Mouse (Mus musculus) ES-E14 (cell line): ENCODE results near the gene Cers5. TPM values are rescaled to one million over a fixed set of nuclear protein-coding genes. Genes with fewer than 3 reads are reported as not detected.

Source experiments
- DNase-seq: peaks from one replicate; pipeline ENCODE4 v3.0.0-alpha.2; 2013; ENCODE audit warnings: low read depth, low spot score
- H3K27ac ChIP-seq: 2 replicates; pipeline ENCODE4 v1.5.1; 2012; ENCODE audit warnings: low read depth, mild to moderate bottlenecking, low read length, moderate library complexity, mixed read lengths; ENCODE audit not compliant: poor library complexity, insufficient read depth, severe bottlenecking
- H3K36me3 ChIP-seq: 2 replicates; pipeline ENCODE4 v1.6.1; 2012; ENCODE audit warnings: mild to moderate bottlenecking, low read length, moderate library complexity, mixed read lengths; ENCODE audit not compliant: control insufficient read depth, poor library complexity, insufficient read depth, severe bottlenecking
- H3K4me1 ChIP-seq, 2 experiments: fragments of 150-350 bp in 1 of 2; sonication (generic) in 1 of 2; 2 replicates each; pipeline ENCODE4 v1.6.1; 2012; ENCODE audit warnings: low read length in 2 of 2, mild to moderate bottlenecking in 1 of 2, mixed read lengths in 1 of 2; ENCODE audit not compliant: control insufficient read depth in 2 of 2, insufficient read depth in 2 of 2, poor library complexity in 1 of 2
- H3K4me3 ChIP-seq, 2 experiments: fragments of 150-350 bp in 1 of 2; sonication (generic) in 1 of 2; 2 replicates each; pipeline ENCODE4 v1.5.1; 2012; ENCODE audit warnings: low read length in 2 of 2, low read depth in 1 of 2, mild to moderate bottlenecking in 1 of 2, mixed read lengths in 1 of 2; ENCODE audit not compliant: insufficient read depth in 1 of 2, poor library complexity in 1 of 2, severe bottlenecking in 1 of 2
- H3K9ac ChIP-seq: 2 replicates; pipeline ENCODE4 v1.6.1; 2012; ENCODE audit warnings: low read depth, mild to moderate bottlenecking, low read length, mixed read lengths; ENCODE audit not compliant: poor library complexity, insufficient read depth, severe bottlenecking
- H3K9me3 ChIP-seq: fragments of 150-350 bp; sonication (generic); 2 replicates; pipeline ENCODE4 v1.6.1; 2012; ENCODE audit warnings: low read depth, mild to moderate bottlenecking, low read length; ENCODE audit not compliant: control insufficient read depth, insufficient read depth
- CHD2 ChIP-seq: IDR thresholded peaks from 2 replicates; pipeline ENCODE4 v1.6.1; 2014; ENCODE audit warnings: mild to moderate bottlenecking, low read depth, low read length, inconsistent platforms
- HCFC1 ChIP-seq: IDR thresholded peaks from 2 replicates; pipeline ENCODE4 v1.6.1; 2012; ENCODE audit warnings: low read length, inconsistent platforms, borderline replicate concordance; ENCODE audit not compliant: insufficient read depth
- MAFK ChIP-seq: IDR thresholded peaks from 2 replicates; pipeline ENCODE4 v1.6.1; 2014; ENCODE audit warnings: mild to moderate bottlenecking, low read depth, low read length, inconsistent platforms; ENCODE audit not compliant: insufficient read depth
- ZC3H11A ChIP-seq: IDR thresholded peaks from 2 replicates; pipeline ENCODE4 v1.6.1; 2012; ENCODE audit warnings: low read depth, mild to moderate bottlenecking, inconsistent platforms, low read length, borderline replicate concordance
- ZNF384 ChIP-seq: IDR thresholded peaks from 2 replicates; pipeline ENCODE4 v1.6.1; 2012; ENCODE audit warnings: low read depth, low read length, inconsistent platforms
- in situ Hi-C, 2 experiments: fragments of 600-800 bp; cut with MboI; formaldehyde crosslinking; loops; one replicate each; pipeline ENCODE4 v1.15.1; 2025; ENCODE audit warnings: low sequenced_read_pairs in 2 of 2, inconsistent platforms in 1 of 2; ENCODE audit not compliant: unreplicated experiment in 2 of 2
- total RNA-seq: library from RNA; depleted of rRNA; stranded (reverse); fragments of 300-350 nt; gene quantifications from 2 replicates; pipeline ENCODE4 v1.2.3, GENCODE M21; 2012

The Cers5 gene
- total RNA-seq, 1 experiment = 126 TPM

GRCm38 (mm10) chr15:99796735-99797134, 24.1 kb upstream of the Cers5 start:
- H3K36me3 ChIP-seq = peaks cover 24% of the 10 kb centered on the region; the same call in 1 of the 2 replicates
- TF ChIP-seq CHD2 (no peak), HCFC1 (no peak), ZC3H11A (no peak), MAFK (no peak), ZNF384 (no peak)
- H3K9ac ChIP-seq = no peak overlapping the region
- no peak overlapping the region for H3K27ac ChIP-seq
- in situ Hi-C loops = no loop called here
- no peak overlapping the region for H3K4me3 ChIP-seq
- no peak for DNase-seq
- H3K9me3 ChIP-seq = no peaks in the 10 kb centered on the region
- H3K4me1 ChIP-seq = peaks cover 0 to 8% of the 10 kb centered on the region in 2 experiments; a peak in 2 of 4 replicates

GRCm38 (mm10) chr15:99796066-99796465, 23.4 kb upstream of the Cers5 start:
- Histone ChIP-seq H3K9ac (no peak overlapping the region), H3K27ac (no peak overlapping the region), H3K4me3 (no peak overlapping the region), H3K4me1 (peaks cover 0 to 8% of the 10 kb centered on the region in 2 experiments; a peak in 2 of 4 replicates), H3K36me3 (peaks cover 25% of the 10 kb centered on the region; the same call in 1 of the 2 replicates), H3K9me3 (no peaks in the 10 kb centered on the region)
- no peak for TF ChIP-seq ZC3H11A
- TF ChIP-seq MAFK = no peak
- no peak for TF ChIP-seq ZNF384
- no peak for DNase-seq
- in situ Hi-C loops = no loop called here

- Histone ChIP-seq H3K9ac (no peak overlapping the region), H3K4me1 (0 out of 4 replicates have a peak, but pooled peaks cover 0 to 3% of the 10 kb centered on the region in 2 experiments), H3K27ac (no peak overlapping the region), H3K4me3 (no peak overlapping the region), H3K36me3 (peaks cover 27% of the 10 kb centered on the region; the same call in 1 of the 2 replicates), H3K9me3 (no peaks in the 10 kb centered on the region)
- TF ChIP-seq HCFC1 (no peak), MAFK (no peak)
- no peak for DNase-seq
- in situ Hi-C loops = no loop called here
Measured at GRCm38 (mm10) chr15:99792221-99792815, 19.6 kb upstream of the Cers5 start.

GRCm38 (mm10) chr15:99791003-99791402, 18.3 kb upstream of the Cers5 start:
- no peak for DNase-seq
- Histone ChIP-seq H3K4me1 (peaks cover 0 to 5% of the 10 kb centered on the region in 2 experiments; a peak in 1 of 4 replicates), H3K27ac (no peak overlapping the region), H3K9me3 (no peaks in the 10 kb centered on the region), H3K9ac (no peak overlapping the region), H3K4me3 (no peak overlapping the region), H3K36me3 (peaks cover 27% of the 10 kb centered on the region; the same call in 1 of the 2 replicates)
- TF ChIP-seq ZC3H11A (no peak), ZNF384 (no peak), HCFC1 (no peak), MAFK (no peak), CHD2 (no peak)
- in situ Hi-C loops = no loop called here

- DNase-seq = no peak
- Histone ChIP-seq H3K9me3 (no peaks in the 10 kb centered on the region), H3K36me3 (peaks cover 27% of the 10 kb centered on the region; the same call in 1 of the 2 replicates), H3K4me3 (no peak overlapping the region), H3K4me1 (peaks cover 0 to 5% of the 10 kb centered on the region in 2 experiments; a peak in 1 of 4 replicates), H3K9ac (no peak overlapping the region), H3K27ac (no peak overlapping the region)
- in situ Hi-C loops = no loop called here
- no peak for TF ChIP-seq ZC3H11A
- TF ChIP-seq CHD2 = no peak
- no peak for TF ChIP-seq HCFC1
- no peak for TF ChIP-seq ZNF384
- no peak for TF ChIP-seq MAFK
Measured at GRCm38 (mm10) chr15:99790464-99790863, 17.8 kb upstream of the Cers5 start.
